Mouse (Mus musculus) naive thymus-derived CD4-positive, alpha-beta T cell, adult 2 months (primary cell): ENCODE measurements at regions not wholly inside any gene's neighbourhood (a gene's known extent, or its start where the extent isn't known, plus 50 kb on each side); places are given as distances from the start of the nearest gene placed in this dataset.
A peak's percentile ranks its signal among the peaks of the same experiment; 100 is the strongest.
"Not testable (repeated sequence)": the region's sequence is repeated elsewhere in the genome, so short reads cannot be mapped to it uniquely, and the experiment has no call there.

ENCODE experiments used
- DNase-seq: peaks from one replicate; pipeline ENCODE4 v3.0.0-alpha.2; 2011; ENCODE audit warnings: low read depth

GRCm38 (mm10) chr1:136680173-136680572, 55.5 kb downstream of the Zfp281 start:
- DNase-seq = no peak

GRCm38 (mm10) chr1:136682311-136682710, 57.6 kb downstream of the Zfp281 start:
- not testable (repeated sequence) for DNase-seq

GRCm38 (mm10) chr1:136683061-136683531, 58.4 kb downstream of the Zfp281 start:
- peak; percentile 53 for DNase-seq

GRCm38 (mm10) chr1:136683561-136684131, 58.9 kb downstream of the Zfp281 start:
- DNase-seq = peak; percentile 37

- no peak for DNase-seq
These were observed 59.8 kb downstream of the Zfp281 start for GRCm38 (mm10) chr1:136684481-136684880.

GRCm38 (mm10) chr1:136685191-136686060, 60.7 kb downstream of the Zfp281 start:
- DNase-seq = peak; percentile 84

- no peak for DNase-seq
These were observed 61.8 kb downstream of the Zfp281 start for GRCm38 (mm10) chr1:136686467-136686866.

- DNase-seq = no peak
These were observed 65.4 kb downstream of the Zfp281 start for GRCm38 (mm10) chr1:136690068-136690467.

GRCm38 (mm10) chr1:136693421-136693820, 68.7 kb downstream of the Zfp281 start:
- DNase-seq = no peak

GRCm38 (mm10) chr1:136694983-136695382, 70.3 kb downstream of the Zfp281 start:
- peak; percentile 89 for DNase-seq

GRCm38 (mm10) chr1:136696077-136696641, 71.5 kb downstream of the Zfp281 start:
- no peak for DNase-seq

- DNase-seq = no peak
These were observed 73.9 kb downstream of the Zfp281 start for GRCm38 (mm10) chr1:136698454-136699152.

GRCm38 (mm10) chr1:136699153-136699524, 74.4 kb downstream of the Zfp281 start:
- peak; percentile 77 for DNase-seq

GRCm38 (mm10) chr1:136699571-136699970, 74.9 kb downstream of the Zfp281 start:
- DNase-seq = peak; percentile 51

GRCm38 (mm10) chr1:136704139-136704538, 79.4 kb downstream of the Zfp281 start:
- DNase-seq = no peak

GRCm38 (mm10) chr1:136706509-136706908, 81.8 kb downstream of the Zfp281 start:
- DNase-seq = no peak

- peak; percentile 64 for DNase-seq
These were observed 82.7 kb downstream of the Zfp281 start for GRCm38 (mm10) chr1:136707394-136707793.

GRCm38 (mm10) chr1:136707866-136708265, 83.2 kb downstream of the Zfp281 start:
- no peak for DNase-seq

GRCm38 (mm10) chr1:136710196-136710595, 85.5 kb downstream of the Zfp281 start:
- DNase-seq = no peak

GRCm38 (mm10) chr1:136711243-136711642, 86.5 kb downstream of the Zfp281 start:
- no peak for DNase-seq

GRCm38 (mm10) chr1:136714077-136714476, 89.4 kb downstream of the Zfp281 start:
- DNase-seq = no peak

- no peak for DNase-seq
These were observed 90.3 kb downstream of the Zfp281 start for GRCm38 (mm10) chr1:136714987-136715386.
